Mouse (Mus musculus) E14TG2a.4 (cell line): ENCODE results near the gene Tmem132b.

Source experiments
- H3K27me3 ChIP-seq: 2 replicates; pipeline ENCODE4 v1.6.1; 2014; ENCODE audit warnings: low read length, control low read depth; ENCODE audit not compliant: insufficient read depth
- H3K36me3 ChIP-seq: 2 replicates; pipeline ENCODE4 v1.6.1; 2014; ENCODE audit warnings: low read length, control low read depth; ENCODE audit not compliant: insufficient read depth
- H3K4me1 ChIP-seq: replicated peaks from 2 replicates; pipeline ENCODE4 v1.6.1; 2014; ENCODE audit warnings: low read depth, low read length, control low read depth
- H3K4me3 ChIP-seq: replicated peaks from 2 replicates; pipeline ENCODE4 v1.5.1; 2014; ENCODE audit warnings: mild to moderate bottlenecking, low read length
- H3K9me3 ChIP-seq: 2 replicates; pipeline ENCODE4 v1.6.1; 2014; ENCODE audit warnings: low read length, control low read depth
- CTCF ChIP-seq: conservative IDR thresholded peaks from 2 replicates; pipeline ENCODE4 v1.5.1; 2014; ENCODE audit warnings: low read length
- NANOG ChIP-seq: IDR thresholded peaks from 2 replicates; pipeline ENCODE4 v1.6.1; 2014; ENCODE audit warnings: borderline replicate concordance, low read length, mixed read lengths
- POU5F1 ChIP-seq: IDR thresholded peaks from 2 replicates; pipeline ENCODE4 v1.6.1; 2014; ENCODE audit warnings: low read length, borderline replicate concordance

Gene Tmem132b

DNA sequence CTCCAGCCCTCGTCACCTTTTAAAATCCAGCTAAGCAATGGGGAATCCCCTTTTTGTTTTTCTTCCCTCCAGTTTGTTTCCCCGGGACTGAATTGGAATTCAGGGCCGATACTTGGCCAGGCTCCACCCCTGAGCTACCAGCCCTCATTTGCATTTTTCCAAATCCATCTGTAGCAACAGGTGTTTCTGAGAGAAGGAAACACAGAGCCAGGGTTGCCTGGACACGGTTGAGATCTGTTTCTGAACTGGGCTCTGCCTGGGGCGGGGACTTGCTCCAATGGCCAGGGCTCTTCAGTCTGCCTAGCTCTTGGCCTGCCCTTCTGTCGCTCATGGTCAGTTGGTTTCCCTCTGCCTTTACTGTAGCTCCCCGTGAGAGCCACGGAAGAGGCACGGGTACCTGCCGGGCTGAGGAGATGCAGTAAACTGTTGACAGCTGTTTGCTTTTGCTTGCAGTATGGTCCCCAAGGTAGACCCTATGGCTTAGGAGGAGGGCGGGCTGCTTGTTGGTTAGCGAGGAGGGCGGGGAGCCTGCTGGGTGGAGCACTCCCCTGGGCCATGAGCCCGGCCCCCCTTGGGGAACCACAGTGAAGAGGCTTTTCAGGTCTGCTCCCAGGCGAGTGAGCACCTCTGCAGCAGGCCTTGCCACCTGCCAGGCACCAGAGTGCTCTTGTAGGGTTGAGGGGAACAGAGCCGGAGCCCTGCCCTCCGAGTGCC is 39.0 kb upstream of the Tmem132b start:
- peak overlapping the region; percentile 37 for H3K4me3 ChIP-seq
- no peaks in the 10 kb centered on the region for H3K9me3 ChIP-seq
- TF ChIP-seq NANOG (no peak), POU5F1 (no peak), CTCF (no peak)
- peaks cover 41% of the 10 kb centered on the region for H3K36me3 ChIP-seq
- H3K4me1 ChIP-seq, result peaks cover 44% of the 10 kb centered on the region
- no peaks in the 10 kb centered on the region for H3K27me3 ChIP-seq

DNA sequence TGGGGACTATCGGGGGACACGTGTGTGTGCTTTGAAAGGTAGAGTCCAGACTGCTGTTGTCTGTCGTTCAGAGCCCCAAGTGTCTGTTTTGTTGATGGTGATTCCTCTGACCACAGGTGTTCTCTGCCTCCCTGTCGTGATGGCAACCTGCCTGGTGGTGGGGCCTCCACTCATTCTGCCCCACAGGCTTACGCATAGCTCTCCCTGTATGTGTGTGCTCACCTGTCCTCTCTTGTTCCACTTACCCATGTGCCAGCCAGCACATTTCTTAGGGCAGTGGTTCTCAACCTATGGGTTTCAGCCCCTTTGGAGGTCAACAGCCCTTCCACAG is 38.5 kb upstream of the Tmem132b start:
- H3K4me1 ChIP-seq, result peaks cover 44% of the 10 kb centered on the region
- H3K36me3 ChIP-seq, result peaks cover 36% of the 10 kb centered on the region
- no peak for TF ChIP-seq CTCF
- TF ChIP-seq NANOG, result no peak
- no peaks in the 10 kb centered on the region for H3K9me3 ChIP-seq
- H3K27me3 ChIP-seq, result no peaks in the 10 kb centered on the region
- H3K4me3 ChIP-seq, result peak overlapping the region; percentile 37

DNA sequence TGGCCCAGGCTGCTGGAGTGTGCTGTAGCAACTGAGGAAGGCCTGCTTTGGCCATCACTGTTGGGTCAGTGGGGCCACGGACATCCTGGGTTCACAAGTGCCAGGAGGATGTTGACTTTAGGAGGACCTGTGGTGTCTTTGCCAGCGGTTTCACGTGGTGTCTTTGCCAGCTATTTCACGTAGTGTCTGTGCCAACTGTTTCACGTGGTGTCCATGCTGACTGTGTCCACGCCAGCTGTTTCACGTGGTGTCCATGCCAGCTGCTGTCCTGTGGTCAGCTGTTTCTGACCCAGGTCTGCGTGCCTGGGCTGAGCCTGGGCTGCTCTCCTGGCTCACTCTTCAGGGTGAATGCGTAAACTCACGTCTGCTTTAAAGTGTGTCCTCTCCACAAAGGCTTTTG is 35.9 kb upstream of the Tmem132b start:
- peaks cover 23% of the 10 kb centered on the region for H3K36me3 ChIP-seq
- no peak overlapping the region for H3K4me3 ChIP-seq
- H3K27me3 ChIP-seq, result no peaks in the 10 kb centered on the region
- H3K4me1 ChIP-seq, result peaks cover 51% of the 10 kb centered on the region
- no peaks in the 10 kb centered on the region for H3K9me3 ChIP-seq
- TF ChIP-seq NANOG (no peak), POU5F1 (no peak), CTCF (no peak)

DNA sequence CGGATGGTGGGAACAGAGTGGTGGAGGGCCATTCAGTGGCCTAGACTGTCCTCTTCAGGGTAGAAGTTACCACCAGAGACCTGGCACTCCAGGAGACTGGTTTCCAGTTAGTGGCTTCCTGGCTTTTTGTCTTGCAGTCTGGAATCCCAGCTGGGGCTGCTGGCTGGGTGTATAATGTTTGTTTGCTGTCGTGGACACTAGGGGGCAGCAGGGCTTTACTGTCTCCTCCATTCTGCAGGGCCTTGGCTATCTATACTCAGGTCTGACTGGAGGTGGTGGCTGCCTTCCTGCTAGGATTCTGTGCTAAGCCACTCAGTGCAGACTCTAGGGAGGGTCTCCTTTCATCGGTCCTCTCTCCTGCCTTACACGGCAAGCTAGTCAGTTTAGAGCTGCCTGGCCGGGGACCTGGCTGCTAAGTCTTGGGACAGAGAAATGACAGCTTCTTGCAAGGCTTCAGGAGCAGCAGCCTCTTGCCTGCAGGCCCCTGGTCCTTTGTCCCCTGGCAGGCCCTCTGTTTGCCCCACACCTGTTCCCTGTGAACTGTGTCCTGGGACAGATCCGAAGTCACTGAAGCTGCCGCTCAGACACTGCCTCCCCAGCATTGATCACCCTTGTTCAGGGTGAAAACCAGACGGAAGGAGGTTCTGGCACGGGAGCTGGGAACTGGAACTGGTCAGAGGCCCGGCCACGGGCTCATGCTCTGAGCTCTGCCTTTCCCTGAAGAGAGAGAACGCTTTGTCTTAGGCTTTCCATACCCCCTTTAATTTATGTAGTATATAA is 33.6 kb upstream of the Tmem132b start:
- Histone ChIP-seq H3K36me3 (peaks cover 20% of the 10 kb centered on the region), H3K4me1 (peaks cover 45% of the 10 kb centered on the region)

DNA sequence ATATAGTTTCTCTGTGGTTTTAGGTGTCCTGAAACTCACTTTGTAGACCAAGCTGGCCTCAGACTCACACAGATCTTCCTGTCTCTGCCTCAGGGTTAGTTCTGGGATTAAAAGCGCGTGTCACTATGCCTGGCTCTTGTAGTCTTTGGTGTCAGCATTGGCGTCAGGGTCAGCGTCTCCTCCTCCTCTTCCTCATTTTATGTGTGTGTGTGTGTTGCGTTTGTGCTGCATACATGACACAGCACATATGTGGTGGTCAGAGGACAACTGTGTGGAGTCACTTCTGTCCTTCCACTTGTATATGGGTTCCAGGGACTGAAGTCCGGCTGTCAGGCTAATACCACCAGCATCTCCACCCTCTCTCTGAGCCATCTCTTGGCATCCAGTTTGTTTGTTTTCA is 30.1 kb upstream of the Tmem132b start:
- TF ChIP-seq NANOG (no peak), CTCF (no peak), POU5F1 (no peak)
- peaks cover 24% of the 10 kb centered on the region for H3K36me3 ChIP-seq
- no peak overlapping the region for H3K4me3 ChIP-seq
- peaks cover 55% of the 10 kb centered on the region for H3K4me1 ChIP-seq
- no peaks in the 10 kb centered on the region for H3K27me3 ChIP-seq
- H3K9me3 ChIP-seq, result no peaks in the 10 kb centered on the region

More for the DNA sequence above, 33.6 kb upstream of the Tmem132b start:
- no peaks in the 10 kb centered on the region for H3K27me3 ChIP-seq
- no peak overlapping the region for H3K4me3 ChIP-seq
- H3K9me3 ChIP-seq, result no peaks in the 10 kb centered on the region
- TF ChIP-seq NANOG (no peak), CTCF (peak; percentile 66), POU5F1 (no peak)

DNA sequence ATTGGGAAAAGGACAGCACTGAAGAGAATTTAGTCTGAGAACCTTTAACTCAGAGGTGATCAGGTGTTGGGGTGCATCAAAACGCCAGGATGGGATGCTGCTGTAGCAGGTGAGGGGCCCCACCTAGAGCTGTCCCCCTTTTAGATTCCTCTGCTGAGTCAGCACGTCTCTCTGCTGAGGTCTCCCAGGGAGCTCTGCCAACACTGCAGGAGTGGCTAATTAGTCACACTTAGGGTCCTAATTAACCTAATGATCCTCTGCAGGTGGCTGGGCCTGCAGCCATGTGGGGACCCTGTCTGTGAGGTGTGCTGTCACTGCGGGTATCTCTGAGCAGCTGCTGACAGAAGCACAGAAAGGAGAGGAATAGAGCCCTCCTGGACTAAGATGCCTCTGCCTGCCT is 29.4 kb upstream of the Tmem132b start:
- no peaks in the 10 kb centered on the region for H3K9me3 ChIP-seq
- H3K27me3 ChIP-seq, result no peaks in the 10 kb centered on the region
- H3K4me1 ChIP-seq, result peaks cover 59% of the 10 kb centered on the region
- TF ChIP-seq POU5F1, result no peak
- peaks cover 24% of the 10 kb centered on the region for H3K36me3 ChIP-seq
- no peak overlapping the region for H3K4me3 ChIP-seq

DNA sequence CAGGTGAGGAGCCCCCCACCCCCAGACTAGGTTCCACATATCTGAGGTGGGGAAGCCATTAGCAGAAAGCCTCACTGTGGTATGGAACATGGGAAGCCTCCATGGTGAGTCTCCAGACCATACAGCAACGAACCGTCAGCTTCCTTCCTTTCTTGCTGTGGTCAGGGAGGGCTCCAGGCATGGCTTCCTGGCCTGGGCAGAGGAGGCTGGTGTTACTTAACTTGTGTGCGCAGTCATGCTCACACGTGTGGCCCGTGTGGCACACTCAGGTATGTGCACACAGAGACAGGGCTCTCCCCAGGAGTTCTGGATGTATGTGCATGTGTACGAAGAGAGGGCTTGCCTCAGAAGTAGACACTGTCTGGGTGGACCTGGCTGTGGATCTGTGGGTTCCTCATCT is 27.9 kb upstream of the Tmem132b start:
- H3K4me1 ChIP-seq, result peaks cover 62% of the 10 kb centered on the region
- no peak for TF ChIP-seq POU5F1
- no peak for TF ChIP-seq NANOG
- TF ChIP-seq CTCF, result no peak
- peaks cover 24% of the 10 kb centered on the region for H3K36me3 ChIP-seq
- H3K9me3 ChIP-seq, result no peaks in the 10 kb centered on the region
- no peak overlapping the region for H3K4me3 ChIP-seq
- H3K27me3 ChIP-seq, result no peaks in the 10 kb centered on the region

DNA sequence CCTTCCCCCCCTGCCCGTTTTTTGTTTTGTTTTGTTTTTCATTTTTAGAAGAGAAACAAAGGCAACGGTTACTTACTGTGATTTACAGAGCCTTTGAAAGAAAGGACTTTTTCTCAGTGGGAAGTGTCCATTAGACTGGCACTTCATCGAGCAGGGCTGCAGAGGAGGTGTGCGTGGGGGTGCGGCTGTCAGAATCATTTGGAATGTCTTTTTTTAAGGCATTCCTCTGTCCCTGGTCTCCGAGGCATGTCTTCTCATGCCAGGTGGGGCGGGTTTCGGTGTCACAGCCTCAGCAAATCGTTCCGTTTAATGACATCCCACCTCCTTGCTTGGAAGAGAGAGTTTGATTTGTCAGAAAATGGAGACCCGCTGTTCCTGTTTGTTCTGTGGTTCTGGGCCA is 26.9 kb upstream of the Tmem132b start:
- no peaks in the 10 kb centered on the region for H3K9me3 ChIP-seq
- peaks cover 64% of the 10 kb centered on the region for H3K4me1 ChIP-seq
- no peak overlapping the region for H3K4me3 ChIP-seq
- H3K36me3 ChIP-seq, result peaks cover 25% of the 10 kb centered on the region
- no peak for TF ChIP-seq POU5F1
- TF ChIP-seq CTCF, result no peak
- no peak for TF ChIP-seq NANOG
- no peaks in the 10 kb centered on the region for H3K27me3 ChIP-seq
